Mouse (Mus musculus) forebrain, embryonic 12.5 days (tissue): Measurements from ENCODE around the gene Pold1. TPM values are rescaled to one million over a fixed set of nuclear protein-coding genes. Genes with fewer than 3 reads are reported as not detected.

Experiments used
- ATAC-seq: fragments of 200-750 bp; cut with Nextera tagmentation; 2 replicates; pipeline ENCODE4 v1.8.0; 2017; ENCODE audit warnings: moderate TSS enrichment; ENCODE audit not compliant: low FRiP score
- H3K27ac ChIP-seq: fragments of 300-500 bp; sonication (generic); 2 replicates; pipeline ENCODE4 v1.5.1; 2016; ENCODE audit warnings: mild to moderate bottlenecking
- H3K27me3 ChIP-seq: fragments of 300-500 bp; sonication (generic); 2 replicates; pipeline ENCODE4 v1.6.1; 2016; ENCODE audit warnings: mild to moderate bottlenecking
- H3K36me3 ChIP-seq: fragments of 300-500 bp; sonication (generic); replicated peaks from 2 replicates; pipeline ENCODE4 v1.6.1; 2016; ENCODE audit warnings: mild to moderate bottlenecking
- H3K4me1 ChIP-seq: fragments of 300-500 bp; sonication (generic); 2 replicates; pipeline ENCODE4 v1.6.1; 2016
- H3K4me2 ChIP-seq: fragments of 300-500 bp; sonication (generic); 2 replicates; pipeline ENCODE4 v1.6.1; 2016; ENCODE audit warnings: mild to moderate bottlenecking, moderate library complexity
- H3K4me3 ChIP-seq: fragments of 300-500 bp; sonication (generic); replicated peaks from 2 replicates; pipeline ENCODE4 v1.5.1; 2016; ENCODE audit warnings: mild to moderate bottlenecking
- H3K9ac ChIP-seq: fragments of 300-500 bp; sonication (generic); 2 replicates; pipeline ENCODE4 v1.6.1; 2016; ENCODE audit warnings: mild to moderate bottlenecking
- H3K9me3 ChIP-seq: fragments of 300-500 bp; sonication (generic); 2 replicates; pipeline ENCODE4 v1.6.1; 2016
- WGBS: fragments of 180-500 bp; shearing (Covaris S2); methylation state at CpG from one replicate; pipeline ENCODE4 v1.1.7; 2016; 5-methylcytosine and 5-hydroxymethylcytosine counted together
- polyA plus RNA-seq: library from polyadenylated mRNA; unstranded; fragments of >200 nt; fragmentation: Nextera tagmentation; extraction: Ambion mirVana; gene quantifications from 2 replicates; pipeline ENCODE4 v1.2.1, GENCODE M21; 2016

Gene Pold1
- polyA plus RNA-seq, 1 experiment from 2014 or later: 111 TPM

- ATAC-seq: no peak
- Histone ChIP-seq H3K9ac (no peak overlapping the region), H3K36me3 (peaks cover 98% of the 10 kb centered on the region), H3K4me2 (no peak overlapping the region), H3K27ac (no peak overlapping the region), H3K4me3 (no peak overlapping the region), H3K27me3 (no peaks in the 10 kb centered on the region), H3K9me3 (no peaks in the 10 kb centered on the region), H3K4me1 (no peaks in the 10 kb centered on the region)
- WGBS: 93% methylated on average over 7 of the region's 7 CpGs
Observed at GRCm38 (mm10) chr7:44537009-44537408, 11.6 kb downstream of the Pold1 start.

- Histone ChIP-seq H3K27ac (no peak overlapping the region), H3K9me3 (no peaks in the 10 kb centered on the region), H3K4me1 (no peaks in the 10 kb centered on the region), H3K9ac (no peak overlapping the region), H3K4me3 (no peak overlapping the region), H3K36me3 (peaks cover 94% of the 10 kb centered on the region), H3K4me2 (no peak overlapping the region), H3K27me3 (no peaks in the 10 kb centered on the region)
- WGBS: 92% methylated on average over 6 of the region's 6 CpGs
- ATAC-seq: no peak
Observed at GRCm38 (mm10) chr7:44536590-44536968, 12.1 kb downstream of the Pold1 start.

GRCm38 (mm10) chr7:44535657-44536589 is 12.7 kb downstream of the Pold1 start:
- Histone ChIP-seq H3K4me1 (no peaks in the 10 kb centered on the region), H3K9me3 (no peaks in the 10 kb centered on the region), H3K4me2 (no peak overlapping the region), H3K4me3 (no peak overlapping the region), H3K36me3 (peaks cover 87% of the 10 kb centered on the region), H3K27ac (no peak overlapping the region), H3K27me3 (no peaks in the 10 kb centered on the region), H3K9ac (no peak overlapping the region)
- WGBS: 94% methylated on average over 27 of the region's 27 CpGs
- ATAC-seq: no peak

GRCm38 (mm10) chr7:44534656-44535441 is 13.8 kb downstream of the Pold1 start:
- Histone ChIP-seq H3K9ac (no peak overlapping the region), H3K4me3 (no peak overlapping the region), H3K4me2 (no peak overlapping the region), H3K36me3 (peaks cover 76% of the 10 kb centered on the region), H3K27ac (no peak overlapping the region), H3K27me3 (peaks cover 4% of the 10 kb centered on the region), H3K4me1 (no peaks in the 10 kb centered on the region), H3K9me3 (no peaks in the 10 kb centered on the region)
- ATAC-seq: no peak
- 90% methylated on average over 19 of the region's 19 CpGs for WGBS

GRCm38 (mm10) chr7:44534242-44534641 is 14.4 kb downstream of the Pold1 start:
- Histone ChIP-seq H3K36me3 (peaks cover 70% of the 10 kb centered on the region), H3K4me1 (no peaks in the 10 kb centered on the region)

GRCm38 (mm10) chr7:44533746-44534045 is 15.0 kb downstream of the Pold1 start:
- H3K27ac ChIP-seq: no peak overlapping the region
- 74% methylated on average over 12 of the region's 12 CpGs for WGBS
- H3K9ac ChIP-seq: no peak overlapping the region
- no peak for ATAC-seq
- no peak overlapping the region for H3K4me2 ChIP-seq
- peaks cover 14% of the 10 kb centered on the region for H3K27me3 ChIP-seq
- peaks cover 65% of the 10 kb centered on the region for H3K36me3 ChIP-seq
- H3K4me3 ChIP-seq: no peak overlapping the region
- no peaks in the 10 kb centered on the region for H3K4me1 ChIP-seq
- H3K9me3 ChIP-seq: no peaks in the 10 kb centered on the region

More at GRCm38 (mm10) chr7:44534242-44534641, 14.4 kb downstream of the Pold1 start:
- Histone ChIP-seq H3K9ac (no peak overlapping the region), H3K27ac (no peak overlapping the region), H3K9me3 (no peaks in the 10 kb centered on the region), H3K4me2 (no peak overlapping the region), H3K4me3 (no peak overlapping the region), H3K27me3 (peaks cover 9% of the 10 kb centered on the region)
- 92% methylated on average over 13 of the region's 13 CpGs for WGBS
- no peak for ATAC-seq

GRCm38 (mm10) chr7:44532918-44533745 is 15.5 kb downstream of the Pold1 start:
- Histone ChIP-seq H3K9ac (no peak overlapping the region), H3K4me1 (peaks cover under 1% of the 10 kb centered on the region; the same call in 1 of the 2 replicates), H3K27ac (no peak overlapping the region), H3K4me2 (no peak overlapping the region), H3K9me3 (no peaks in the 10 kb centered on the region), H3K4me3 (no peak overlapping the region), H3K36me3 (peaks cover 59% of the 10 kb centered on the region), H3K27me3 (peaks cover 20% of the 10 kb centered on the region)
- WGBS: 89% methylated on average over 29 of the region's 29 CpGs
- no peak for ATAC-seq

GRCm38 (mm10) chr7:44531946-44532732 is 16.5 kb downstream of the Pold1 start, which contains the start of gene Spib:
Gene Spib, minus strand, starts transcription at chr7:44532071.
- H3K36me3 ChIP-seq: peaks cover 49% of the 10 kb centered on the region
- WGBS: 71% methylated on average over 4 of the region's 4 CpGs
- H3K9ac ChIP-seq: no peak within 1 kb of the TSS
- ATAC-seq: no peak
- no peak within 1 kb of the TSS for H3K4me2 ChIP-seq
- H3K27ac ChIP-seq: no peak within 1 kb of the TSS
- H3K4me1 ChIP-seq: peaks cover 9% of the 10 kb centered on the region; the same call in 1 of the 2 replicates
- H3K9me3 ChIP-seq: no peaks in the 10 kb centered on the region
- no peak within 1 kb of the TSS for H3K4me3 ChIP-seq
- H3K27me3 ChIP-seq: peaks cover 28% of the 10 kb centered on the region

- 59% methylated on average over 5 of the region's 5 CpGs for WGBS
- ATAC-seq: no peak
- H3K4me1 ChIP-seq: peaks cover 9% of the 10 kb centered on the region; the same call in 1 of the 2 replicates
- H3K4me3 ChIP-seq: no peak overlapping the region
- no peak overlapping the region for H3K4me2 ChIP-seq
- no peak overlapping the region for H3K9ac ChIP-seq
- H3K9me3 ChIP-seq: no peaks in the 10 kb centered on the region
- no peak overlapping the region for H3K27ac ChIP-seq
- H3K27me3 ChIP-seq: peaks cover 37% of the 10 kb centered on the region
- peaks cover 40% of the 10 kb centered on the region for H3K36me3 ChIP-seq
Observed at GRCm38 (mm10) chr7:44531207-44531606, 17.4 kb downstream of the Pold1 start.

GRCm38 (mm10) chr7:44530507-44530906 is 18.1 kb downstream of the Pold1 start:
- no peak overlapping the region for H3K9ac ChIP-seq
- no peak overlapping the region for H3K27ac ChIP-seq
- 80% methylated on average over 3 of the region's 3 CpGs for WGBS
- peaks cover 42% of the 10 kb centered on the region for H3K27me3 ChIP-seq
- no peak for ATAC-seq
- H3K36me3 ChIP-seq: peaks cover 34% of the 10 kb centered on the region
- no peak overlapping the region for H3K4me3 ChIP-seq
- H3K4me2 ChIP-seq: no peak overlapping the region
- no peaks in the 10 kb centered on the region for H3K9me3 ChIP-seq
- H3K4me1 ChIP-seq: peaks cover 9% of the 10 kb centered on the region; the same call in 1 of the 2 replicates

GRCm38 (mm10) chr7:44529518-44529917 is 19.1 kb downstream of the Pold1 start:
- ATAC-seq: no peak
- no peak overlapping the region for H3K27ac ChIP-seq
- H3K9ac ChIP-seq: no peak overlapping the region
- H3K4me3 ChIP-seq: no peak overlapping the region
- H3K27me3 ChIP-seq: peaks cover 52% of the 10 kb centered on the region
- peaks cover 18% of the 10 kb centered on the region for H3K4me1 ChIP-seq
- 62% methylated on average over 5 of the region's 5 CpGs for WGBS
- H3K4me2 ChIP-seq: no peak overlapping the region
- no peaks in the 10 kb centered on the region for H3K9me3 ChIP-seq
- H3K36me3 ChIP-seq: peaks cover 24% of the 10 kb centered on the region
